Mouse (Mus musculus) embryonic fibroblast, embryonic 13.5 days (primary cell): ENCODE results near the gene Pnpla3.

ENCODE experiments used
- CTCF ChIP-seq: IDR thresholded peaks from 2 replicates; pipeline ENCODE4 v1.5.1; 2011; ENCODE audit warnings: mild to moderate bottlenecking, control low read depth, low read length, moderate library complexity, borderline replicate concordance; ENCODE audit not compliant: insufficient read depth
- POLR2A ChIP-seq: IDR thresholded peaks from 2 replicates; pipeline ENCODE4 v1.6.1; 2011; ENCODE audit warnings: low read depth, mild to moderate bottlenecking, control low read depth, low read length, moderate library complexity

- TF ChIP-seq CTCF (no peak), POLR2A (no peak)
Observed at GRCm38 (mm10) chr15:84131096-84131786, 36.4 kb upstream of the Pnpla3 start.
